Mouse (Mus musculus) left cerebral cortex, adult 2 months (tissue): ENCODE results near the gene Zranb3. TPM values are rescaled to one million over a fixed set of nuclear protein-coding genes. Genes with fewer than 3 reads are reported as not detected.

Source experiments
- DNase-seq, 2 experiments: peaks; one replicate each; pipeline ENCODE4 v3.0.0; 2021 to 2022; ENCODE audit warnings: low spot score in 2 of 2, mixed read lengths in 1 of 2; ENCODE audit errors: extremely low spot score in 1 of 2
- H3K27ac ChIP-seq: fragments of 200-600 bp; 2 replicates; pipeline ENCODE4 v1.8.1; 2022
- H3K4me3 ChIP-seq: fragments of 200-600 bp; 2 replicates; pipeline ENCODE4 v1.8.1; 2022
- CTCF ChIP-seq: fragments of 200-600 bp; IDR thresholded peaks from 2 replicates; pipeline ENCODE4 v1.8.1; 2022; ENCODE audit warnings: antibody characterized with exemption, mild to moderate bottlenecking, moderate library complexity
- intact Hi-C: fragments of 180-260 bp; cut with DNase I; formaldehyde crosslinking; loops from one replicate; pipeline ENCODE4 v1.15.1; 2025
- total RNA-seq, 2 experiments: library from RNA; stranded (reverse); gene quantifications; 2 replicates each; pipeline ENCODE4 v1.2.3; 2021

Gene Zranb3
- total RNA-seq, 2 experiments from 2014 or later = 6.8 to 7.8 TPM

DNA sequence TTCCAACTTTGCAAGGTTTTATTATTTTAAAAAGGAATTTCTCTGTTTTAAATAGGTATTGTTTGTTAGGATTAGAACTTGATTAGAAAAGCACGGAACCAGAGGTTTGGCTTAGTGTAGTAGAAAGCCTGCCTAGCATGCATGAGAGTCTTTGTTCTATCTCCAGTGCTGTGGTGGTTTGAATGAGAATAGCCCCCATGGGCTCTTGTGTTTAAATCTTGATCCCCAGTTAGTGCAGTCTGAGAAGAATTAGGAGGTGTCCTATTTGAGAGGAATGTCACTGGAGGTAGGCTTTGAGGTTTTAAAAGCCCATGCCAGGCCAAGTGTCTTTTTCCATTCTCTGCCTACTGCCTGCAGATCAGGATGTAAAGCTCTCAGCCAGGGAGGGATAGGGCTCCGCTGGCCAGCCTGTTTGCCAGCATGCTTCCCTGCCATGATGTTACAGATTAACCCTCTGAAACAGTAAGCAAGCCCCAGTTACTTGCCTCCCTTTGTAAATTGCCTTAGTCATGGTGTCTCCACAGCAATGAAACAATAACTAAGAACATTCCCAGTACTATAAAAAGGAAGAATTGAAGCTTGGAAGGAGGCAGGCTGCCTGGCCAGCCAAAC, 198.0 kb downstream of the Zranb3 start:
- TF ChIP-seq CTCF = no peak
- intact Hi-C loops = no loop called here
- Histone ChIP-seq H3K4me3 (no peak overlapping the region), H3K27ac (no peak overlapping the region)
- no peak for DNase-seq

Other genes starting within 250 kb of the Zranb3 start
- gene Map3k19, start 248.0 kb downstream of the Zranb3 start, total RNA-seq = 10 to 100 TPM in 1 of 2 experiments, 1 to 10 TPM in 1; 7.7 to 10.2 TPM
- 10 to 100 TPM; 75.8 to 83.6 TPM for gene Rab3gap1, start 234.3 kb downstream of the Zranb3 start, total RNA-seq
- 100 to 1,000 TPM; 505 to 574 TPM for gene R3hdm1, start 254 bp upstream of the Zranb3 start, total RNA-seq
- 10 to 100 TPM; 46.2 to 46.5 TPM for gene Ubxn4, start 140.9 kb upstream of the Zranb3 start, total RNA-seq
- gene Lct, start 225.3 kb upstream of the Zranb3 start, total RNA-seq = 1 to 10 TPM; 1.4 to 2.0 TPM